Mouse (Mus musculus): ENCODE results near the gene Krtap9-3. TPM values are rescaled to one million over a fixed set of nuclear protein-coding genes. Genes with fewer than 3 reads are reported as not detected.
"Not testable (repeated sequence)": the region's sequence is repeated elsewhere in the genome, so short reads cannot be mapped to it uniquely, and the experiment has no call there.

Krtap9-3 gene
- polyA plus RNA-seq (2012) = not detected in 2 replicates

GRCm38 (mm10) chr11:99597742-99598141 is at the start of gene Krtap9-3:
TSS of gene Krtap9-3 (minus strand) at chr11:99598105.
- H3K9me3 ChIP-seq (ENCODE audit: control insufficient read depth, low read length); H3K4me1 ChIP-seq (ENCODE audit: control insufficient read depth); H3K27me3 ChIP-seq (ENCODE audit: control insufficient read depth); H3K4me3 ChIP-seq (replicated peaks); H3K36me3 ChIP-seq (ENCODE audit: control insufficient read depth): not testable (repeated sequence)

- Histone ChIP-seq H3K36me3 (ENCODE audit: control insufficient read depth) (no peaks in the 10 kb centered on the region), H3K9me3 (ENCODE audit: control insufficient read depth, low read length) (peaks cover 8% of the 10 kb centered on the region; the same call in 1 of the 2 replicates), H3K4me3 (replicated peaks) (no peak overlapping the region), H3K4me1 (ENCODE audit: control insufficient read depth) (no peaks in the 10 kb centered on the region), H3K27me3 (ENCODE audit: control insufficient read depth) (no peaks in the 10 kb centered on the region)
- TF ChIP-seq GATA1 (IDR thresholded peaks at IDR 0.05; ENCODE audit: low read length) (no peak), TAL1 (IDR thresholded peaks at IDR 0.05; ENCODE audit: low read length) (no peak)
These were observed 48.5 kb upstream of the Krtap9-3 start for GRCm38 (mm10) chr11:99646444-99646843.

- Histone ChIP-seq H3K27me3 (ENCODE audit: control insufficient read depth) (no peaks in the 10 kb centered on the region), H3K36me3 (ENCODE audit: control insufficient read depth) (no peaks in the 10 kb centered on the region), H3K4me3 (replicated peaks) (no peak overlapping the region), H3K4me1 (ENCODE audit: control insufficient read depth) (no peaks in the 10 kb centered on the region), H3K9me3 (ENCODE audit: control insufficient read depth, low read length) (peaks cover 5% of the 10 kb centered on the region; the same call in 1 of the 2 replicates)
- TF ChIP-seq GATA1 (IDR thresholded peaks at IDR 0.05; ENCODE audit: low read length) = no peak
- no peak for TF ChIP-seq TAL1 (IDR thresholded peaks at IDR 0.05; ENCODE audit: low read length)
These were observed 46.4 kb upstream of the Krtap9-3 start for GRCm38 (mm10) chr11:99644351-99644750.

GRCm38 (mm10) chr11:99643635-99644139 is 45.8 kb upstream of the Krtap9-3 start, which contains the start of gene Krtap4-7:
TSS of gene Krtap4-7 (minus strand) at chr11:99644089.
- not testable (repeated sequence) for H3K4me3 ChIP-seq (replicated peaks); H3K4me1 ChIP-seq (ENCODE audit: control insufficient read depth); H3K27me3 ChIP-seq (ENCODE audit: control insufficient read depth); H3K9me3 ChIP-seq (ENCODE audit: control insufficient read depth, low read length); H3K36me3 ChIP-seq (ENCODE audit: control insufficient read depth)

- Histone ChIP-seq H3K27me3 (ENCODE audit: control insufficient read depth) (no peaks in the 10 kb centered on the region), H3K4me1 (ENCODE audit: control insufficient read depth) (no peaks in the 10 kb centered on the region), H3K9me3 (ENCODE audit: control insufficient read depth, low read length) (peaks cover 10% of the 10 kb centered on the region), H3K36me3 (ENCODE audit: control insufficient read depth) (no peaks in the 10 kb centered on the region), H3K4me3 (replicated peaks) (no peak overlapping the region)
- TF ChIP-seq TAL1 (IDR thresholded peaks at IDR 0.05; ENCODE audit: low read length) (no peak), GATA1 (IDR thresholded peaks at IDR 0.05; ENCODE audit: low read length) (no peak)
These were observed 43.0 kb upstream of the Krtap9-3 start for GRCm38 (mm10) chr11:99640926-99641325.

GRCm38 (mm10) chr11:99637086-99637485 is 39.2 kb upstream of the Krtap9-3 start:
- peaks cover 6% of the 10 kb centered on the region for H3K9me3 ChIP-seq (ENCODE audit: control insufficient read depth, low read length)
- no peaks in the 10 kb centered on the region for H3K27me3 ChIP-seq (ENCODE audit: control insufficient read depth)
- H3K4me1 ChIP-seq (ENCODE audit: control insufficient read depth) = no peaks in the 10 kb centered on the region
- TF ChIP-seq TAL1 (IDR thresholded peaks at IDR 0.05; ENCODE audit: low read length) (no peak), GATA1 (IDR thresholded peaks at IDR 0.05; ENCODE audit: low read length) (no peak)
- H3K36me3 ChIP-seq (ENCODE audit: control insufficient read depth) = no peaks in the 10 kb centered on the region
- no peak overlapping the region for H3K4me3 ChIP-seq (replicated peaks)

- Histone ChIP-seq H3K4me3 (replicated peaks) (no peak within 1 kb of the TSS), H3K4me1 (ENCODE audit: control insufficient read depth) (no peaks in the 10 kb centered on the region), H3K9me3 (ENCODE audit: control insufficient read depth, low read length) (peaks cover 6% of the 10 kb centered on the region), H3K36me3 (ENCODE audit: control insufficient read depth) (no peaks in the 10 kb centered on the region), H3K27me3 (ENCODE audit: control insufficient read depth) (no peaks in the 10 kb centered on the region)
- no peak for TF ChIP-seq GATA1 (IDR thresholded peaks at IDR 0.05; ENCODE audit: low read length)
These were observed 36.8 kb upstream of the Krtap9-3 start, which contains the start of gene Krtap4-2 for GRCm38 (mm10) chr11:99634653-99635134. TSS of gene Krtap4-2 (minus strand) at chr11:99635084.

DNA sequence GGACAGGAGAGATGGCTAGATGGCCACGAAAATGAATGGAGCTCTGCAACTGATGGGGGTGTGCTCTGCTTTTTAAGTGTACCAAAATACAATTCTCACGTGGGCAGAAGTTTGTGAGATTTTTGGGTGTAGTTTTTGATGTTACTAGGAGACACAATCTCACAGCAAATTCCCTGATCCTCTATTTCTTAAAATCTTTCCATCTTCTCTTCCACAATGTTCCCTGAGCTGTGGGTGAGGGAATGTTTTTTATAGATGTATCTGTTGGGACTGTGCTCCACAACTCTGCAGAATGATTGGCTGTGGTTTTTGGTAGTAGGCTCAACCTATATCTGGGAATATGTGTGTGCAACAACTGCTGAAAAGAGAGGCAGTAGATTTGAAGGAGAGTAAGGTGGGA is 35.4 kb upstream of the Krtap9-3 start:
- Histone ChIP-seq H3K4me3 (replicated peaks) (no peak overlapping the region), H3K4me1 (ENCODE audit: control insufficient read depth) (no peaks in the 10 kb centered on the region), H3K27me3 (ENCODE audit: control insufficient read depth) (no peaks in the 10 kb centered on the region), H3K36me3 (ENCODE audit: control insufficient read depth) (no peaks in the 10 kb centered on the region), H3K9me3 (ENCODE audit: control insufficient read depth, low read length) (no peaks in the 10 kb centered on the region; the same call in 1 of the 2 replicates)
- no peak for TF ChIP-seq GATA1 (IDR thresholded peaks at IDR 0.05; ENCODE audit: low read length)

- Histone ChIP-seq H3K27me3 (ENCODE audit: control insufficient read depth) (no peaks in the 10 kb centered on the region), H3K4me3 (replicated peaks) (no peak overlapping the region), H3K36me3 (ENCODE audit: control insufficient read depth) (no peaks in the 10 kb centered on the region), H3K4me1 (ENCODE audit: control insufficient read depth) (no peaks in the 10 kb centered on the region), H3K9me3 (ENCODE audit: control insufficient read depth, low read length) (peaks cover 2% of the 10 kb centered on the region; the same call in 1 of the 2 replicates)
- TF ChIP-seq TAL1 (IDR thresholded peaks at IDR 0.05; ENCODE audit: low read length) (no peak), GATA1 (IDR thresholded peaks at IDR 0.05; ENCODE audit: low read length) (no peak)
These were observed 33.0 kb upstream of the Krtap9-3 start for GRCm38 (mm10) chr11:99630890-99631289.

DNA sequence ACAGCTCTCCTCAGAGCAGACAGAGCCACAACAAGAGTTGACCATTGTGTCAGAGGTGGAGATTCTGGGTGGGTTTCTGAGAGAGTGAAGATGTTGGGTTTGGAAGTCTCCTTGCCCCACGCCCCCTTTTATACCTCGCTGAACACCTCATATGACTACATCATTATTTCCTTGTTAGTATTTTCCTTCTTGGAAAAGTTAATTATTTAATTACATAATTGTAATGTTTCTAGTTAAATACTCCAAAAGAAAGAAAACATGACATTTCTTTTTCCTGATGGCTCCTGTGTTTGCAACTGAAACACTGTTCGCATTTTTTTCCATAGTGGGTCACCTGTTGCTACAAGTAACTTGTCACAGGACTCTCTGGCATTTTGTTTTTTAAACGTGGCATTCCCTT is 30.2 kb upstream of the Krtap9-3 start, which contains the start of gene Krtap4-1:
Gene Krtap4-1, minus strand, starts transcription at position 101 of the 400 bp plus-strand sequence.
- Histone ChIP-seq H3K4me3 (replicated peaks) (no peak within 1 kb of the TSS), H3K4me1 (ENCODE audit: control insufficient read depth) (no peaks in the 10 kb centered on the region), H3K9me3 (ENCODE audit: control insufficient read depth, low read length) (peaks cover 2% of the 10 kb centered on the region; the same call in 1 of the 2 replicates), H3K27me3 (ENCODE audit: control insufficient read depth) (no peaks in the 10 kb centered on the region), H3K36me3 (ENCODE audit: control insufficient read depth) (no peaks in the 10 kb centered on the region)
- no peak for TF ChIP-seq TAL1 (IDR thresholded peaks at IDR 0.05; ENCODE audit: low read length)
- no peak for TF ChIP-seq GATA1 (IDR thresholded peaks at IDR 0.05; ENCODE audit: low read length)
